ENCODE assay signal across 1 mouse cellular context in genomic region chr4:124709961-124710446, GRCm38 (mm10).
TF ChIP-seq lines count a peak whose summit lies in the region.

No protein-coding gene starts in this region.

TF ChIP-seq in MEL, 35 proteins besides CTCF, POLR2A, EP300 and RAD21 (continued from another document):
- TF ChIP-seq SIN3A (IDR thresholded peaks at IDR 0.05; ENCODE audit: low read length) (no peak), MEF2A (IDR thresholded peaks at IDR 0.05; ENCODE audit: extremely low read depth, insufficient replicate concordance, low read depth, low read length, poor library complexity, severe bottlenecking) (no peak), MXI1 (IDR thresholded peaks at IDR 0.05; ENCODE audit: low read depth, low read length) (no peak), GATA1 (IDR thresholded peaks at IDR 0.05; ENCODE audit: low read depth, low read length) (no peak), SMC3 (IDR thresholded peaks at IDR 0.05; ENCODE audit: low read depth, low read length) (no peak), CHD1 (IDR thresholded peaks at IDR 0.05; ENCODE audit: low read depth, low read length) (no peak), ZNF384 (IDR thresholded peaks at IDR 0.05; ENCODE audit: low read depth, low read length) (no peak), MAFK (IDR thresholded peaks at IDR 0.05; ENCODE audit: borderline replicate concordance, low read depth, low read length) (no peak), MAZ (IDR thresholded peaks at IDR 0.05; ENCODE audit: low read depth, low read length) (no peak), USF2 (IDR thresholded peaks at IDR 0.05; ENCODE audit: borderline replicate concordance in 1 of 2, insufficient read depth in 1 of 2, low read depth in 1 of 2, low read length in 2 of 2) (no peak)
